Mouse (Mus musculus): ENCODE data around the gene Fam178b.
"Not testable (repeated sequence)": the region's sequence is repeated elsewhere in the genome, so short reads cannot be mapped to it uniquely, and the experiment has no call there.

The Fam178b gene

DNA sequence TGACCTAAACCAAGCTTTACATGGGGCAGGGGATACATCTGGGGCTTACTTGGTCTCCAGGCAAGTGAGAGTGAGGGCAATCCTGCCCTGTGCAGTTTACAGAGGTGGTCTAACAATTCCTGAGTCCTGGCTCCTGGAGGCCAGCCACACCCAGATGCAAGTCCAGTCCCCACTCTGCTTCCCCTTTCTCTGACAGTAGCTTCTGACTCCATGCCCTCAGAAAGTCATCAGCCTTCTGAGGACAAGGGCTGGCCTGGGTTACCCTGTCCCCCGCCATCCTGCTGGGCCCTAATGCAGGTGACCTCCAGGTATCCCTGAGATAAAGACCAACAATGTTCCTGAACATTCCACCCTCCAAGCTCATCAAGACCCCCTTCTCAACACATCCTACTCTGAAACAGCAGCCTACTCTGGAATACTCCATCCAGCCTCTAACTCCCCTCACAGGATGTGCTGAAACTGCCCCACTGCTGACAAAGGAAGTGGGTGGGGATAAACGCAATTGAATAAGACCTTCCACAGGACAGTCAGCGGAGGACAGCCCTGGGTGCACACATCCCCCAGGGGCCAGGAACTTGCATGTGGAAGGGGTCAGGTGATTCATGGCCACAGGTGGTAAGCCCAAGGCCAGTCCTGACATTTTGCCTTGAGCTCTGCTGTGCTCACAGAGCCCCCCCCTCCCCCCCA, 52.8 kb downstream of the Fam178b start:
- no peak for DNase-seq (ENCODE audit: low spot score)

DNA sequence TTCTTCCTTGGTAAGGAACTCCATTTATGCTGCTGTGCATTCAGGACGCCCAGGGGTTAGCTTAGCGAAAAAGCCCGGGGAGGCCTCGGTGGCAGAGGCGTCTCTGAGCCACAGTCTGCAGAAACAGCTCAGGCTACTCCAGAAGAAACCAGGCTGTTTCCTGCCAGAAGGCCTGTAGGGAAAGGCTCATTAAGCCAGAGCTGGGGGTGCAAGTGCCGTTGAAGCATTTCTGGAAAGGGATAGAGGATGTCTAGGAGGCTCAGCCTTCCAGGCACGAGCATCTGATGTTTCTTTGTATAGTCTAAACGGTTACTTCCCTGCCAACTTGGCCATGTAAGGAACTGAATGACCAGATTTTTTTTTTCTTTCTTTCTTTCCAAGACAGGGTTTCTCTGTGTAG, 54.4 kb downstream of the Fam178b start:
- no peak for DNase-seq (ENCODE audit: low spot score)

DNA sequence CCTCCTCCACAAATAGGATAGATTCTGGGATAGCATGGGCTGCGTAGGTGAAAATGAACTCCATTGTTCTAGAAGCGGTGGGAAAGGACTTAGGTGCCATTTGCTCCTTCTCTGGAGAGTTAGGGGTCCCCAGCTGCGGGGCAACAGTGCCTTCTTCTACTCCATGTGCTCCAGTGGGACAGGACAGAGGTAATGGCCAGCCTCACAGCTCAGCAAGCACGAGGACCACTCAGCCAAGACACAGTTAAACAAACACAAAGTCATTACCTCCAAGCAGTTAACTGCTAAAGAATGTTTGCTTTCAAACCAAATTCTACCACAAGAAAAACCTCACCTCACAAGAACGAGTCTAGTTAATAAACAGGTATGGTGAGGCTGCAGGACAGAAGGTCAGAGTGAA, 57.5 kb downstream of the Fam178b start:
- no peak for DNase-seq (ENCODE audit: low spot score)

DNA sequence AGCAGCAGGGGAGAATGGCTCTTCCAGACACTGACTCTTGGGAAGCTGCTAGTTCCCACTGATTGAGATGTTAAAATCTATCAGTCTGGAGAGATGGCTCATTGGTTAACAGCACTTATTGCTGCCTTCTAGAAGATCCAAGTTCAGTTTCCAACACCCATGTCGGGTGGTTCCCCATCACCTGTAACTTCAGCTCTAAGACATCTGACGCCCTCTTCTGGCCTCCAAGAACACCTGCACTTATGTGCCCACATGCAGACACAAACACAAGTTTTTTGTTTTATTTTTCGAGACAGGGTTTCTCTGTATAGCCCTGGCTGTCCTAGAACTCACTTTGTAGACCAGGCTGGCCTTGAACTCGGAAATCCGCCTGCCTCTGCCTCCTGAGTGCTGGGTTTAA, 67.0 kb downstream of the Fam178b start:
- not testable (repeated sequence) for DNase-seq (ENCODE audit: low spot score)

DNA sequence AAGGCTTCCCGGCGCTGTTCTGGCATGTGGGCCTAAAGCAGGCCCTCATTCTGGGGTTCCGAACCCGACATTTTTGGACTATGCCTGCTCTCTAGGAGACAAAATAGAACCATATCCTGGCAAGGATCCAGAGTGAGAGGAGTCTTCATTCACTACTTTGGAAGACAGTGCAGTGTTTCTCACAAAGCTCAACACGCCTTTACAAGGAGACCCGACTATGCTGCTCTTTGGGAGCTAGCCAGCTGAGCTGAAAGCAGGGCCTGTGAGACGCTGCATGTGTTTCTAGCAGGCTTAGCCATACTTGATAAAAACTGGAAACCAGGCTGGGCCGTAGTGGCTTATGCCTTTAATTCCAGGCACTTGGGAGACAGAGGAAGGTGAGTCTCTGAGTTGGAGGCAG, 67.8 kb downstream of the Fam178b start:
- DNase-seq (ENCODE audit: low spot score): no peak

DNA sequence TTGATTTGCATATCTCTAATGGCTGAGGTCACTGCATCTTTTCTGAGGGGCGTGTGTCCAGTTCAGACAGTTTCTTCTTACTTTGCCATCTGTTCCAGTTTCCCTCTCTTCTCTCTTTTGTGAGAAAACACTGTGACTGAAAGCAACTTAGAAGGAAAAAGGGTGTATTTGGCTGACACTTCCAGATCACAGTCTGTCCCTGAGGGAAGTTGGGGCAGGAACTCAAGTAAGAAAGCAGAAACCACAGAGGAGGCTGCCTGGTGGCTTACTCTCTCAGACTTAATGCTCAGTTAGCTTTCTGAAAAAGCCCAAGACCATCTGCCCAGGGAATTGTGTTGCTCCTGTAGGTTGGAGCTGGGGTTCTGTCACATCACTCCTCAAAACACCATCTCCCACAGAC, 68.4 kb downstream of the Fam178b start:
- no peak for DNase-seq (ENCODE audit: low spot score)

DNA sequence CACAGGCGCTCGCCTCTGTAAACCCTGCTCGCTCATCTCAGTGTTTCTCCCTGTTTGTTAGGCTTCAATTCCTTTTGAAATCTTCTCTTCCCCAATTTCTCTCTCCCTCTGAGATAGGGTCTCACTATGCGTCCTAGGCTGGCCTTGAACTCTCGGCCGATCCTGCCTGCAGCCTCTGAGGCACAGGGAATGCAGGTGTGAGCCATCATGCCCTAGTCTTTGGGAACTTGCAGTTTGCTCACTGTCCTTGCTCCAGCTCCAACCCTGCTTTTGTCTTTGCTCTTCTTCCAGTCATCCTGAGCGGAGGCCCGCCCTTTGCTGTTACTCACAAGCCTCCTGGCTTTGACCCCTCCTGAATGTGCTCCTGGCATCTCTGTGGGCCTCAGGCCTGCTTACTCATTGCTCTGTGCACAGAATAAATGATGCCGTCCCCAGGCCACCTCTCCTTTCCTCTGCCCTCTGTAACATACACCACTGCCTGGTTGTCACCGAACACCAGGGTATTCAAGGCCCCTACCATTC, 69.5 kb downstream of the Fam178b start:
- DNase-seq (ENCODE audit: low spot score): no peak

DNA sequence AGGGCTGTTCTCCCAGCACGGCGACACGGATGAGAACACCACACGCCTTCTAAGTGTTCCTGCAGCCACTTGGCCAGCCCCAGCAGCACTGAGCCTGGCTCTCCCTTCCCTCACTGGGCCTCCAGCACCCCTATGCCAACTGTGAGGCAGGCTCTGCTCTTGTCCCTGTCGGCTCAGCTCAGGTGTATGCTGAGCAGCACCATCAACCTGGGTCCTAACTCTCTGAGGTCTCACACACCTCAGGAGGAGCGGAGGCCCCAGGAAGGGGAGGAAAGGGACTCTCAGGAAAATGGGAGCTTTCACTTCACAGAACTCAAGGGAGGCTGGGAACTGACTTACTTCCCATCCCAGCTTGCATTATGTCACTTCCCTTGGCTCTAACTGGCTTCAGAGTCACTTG, 70.6 kb downstream of the Fam178b start:
- DNase-seq (ENCODE audit: low spot score): no peak

DNA sequence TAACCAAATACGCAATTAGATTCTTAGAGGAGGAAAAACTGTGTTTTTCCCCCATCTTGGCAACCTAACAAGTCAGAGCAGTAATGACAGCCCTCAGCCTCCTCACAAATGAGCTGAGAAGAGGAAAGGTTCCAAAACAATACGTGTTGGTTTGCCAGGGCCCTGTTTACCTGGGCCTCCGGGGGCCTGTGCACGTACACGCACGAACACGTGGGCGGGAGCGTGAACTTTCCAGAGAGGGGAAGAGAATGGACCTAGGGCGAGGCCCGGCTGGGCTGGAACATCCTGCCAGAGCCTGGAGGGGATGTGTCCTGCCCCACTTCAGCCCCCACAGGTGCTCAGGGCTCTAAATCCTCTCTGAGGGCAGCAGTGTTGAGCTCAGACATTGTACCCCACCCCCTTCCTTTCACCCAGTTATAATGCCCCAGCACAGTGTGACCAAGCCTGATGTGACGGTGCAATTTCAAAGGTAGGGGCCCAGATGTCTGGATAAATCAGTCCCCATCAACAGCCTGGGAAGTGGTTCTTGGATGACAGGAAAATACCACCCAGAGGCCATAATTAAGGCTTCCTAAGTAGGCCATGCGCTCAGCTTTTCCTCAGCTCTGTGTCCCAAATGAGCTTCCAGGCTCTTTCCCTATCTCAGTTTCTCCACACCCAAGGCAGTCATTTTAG, 71.4 kb downstream of the Fam178b start:
- no peak for DNase-seq (ENCODE audit: low spot score)

DNA sequence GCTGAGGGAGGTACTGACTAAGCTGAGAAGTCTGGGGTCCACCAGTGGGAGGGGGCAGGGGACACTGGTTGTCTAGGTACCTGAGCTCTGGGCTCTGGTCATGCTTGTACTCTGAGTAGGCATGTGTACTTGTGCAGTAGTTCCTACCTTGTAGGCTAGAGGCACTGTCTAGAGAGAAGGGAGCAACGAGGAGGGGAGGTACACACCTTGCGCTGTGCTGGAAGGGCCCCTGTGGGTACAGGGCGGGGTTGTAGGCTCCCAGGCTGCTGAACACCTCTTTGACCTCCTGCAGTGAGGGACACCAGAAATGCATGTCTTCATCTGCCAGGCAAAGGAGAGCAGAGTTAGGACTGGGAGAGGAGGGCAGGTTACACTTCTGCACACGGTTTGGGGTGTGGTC, 74.8 kb downstream of the Fam178b start:
- no peak for DNase-seq (ENCODE audit: low spot score)

DNA sequence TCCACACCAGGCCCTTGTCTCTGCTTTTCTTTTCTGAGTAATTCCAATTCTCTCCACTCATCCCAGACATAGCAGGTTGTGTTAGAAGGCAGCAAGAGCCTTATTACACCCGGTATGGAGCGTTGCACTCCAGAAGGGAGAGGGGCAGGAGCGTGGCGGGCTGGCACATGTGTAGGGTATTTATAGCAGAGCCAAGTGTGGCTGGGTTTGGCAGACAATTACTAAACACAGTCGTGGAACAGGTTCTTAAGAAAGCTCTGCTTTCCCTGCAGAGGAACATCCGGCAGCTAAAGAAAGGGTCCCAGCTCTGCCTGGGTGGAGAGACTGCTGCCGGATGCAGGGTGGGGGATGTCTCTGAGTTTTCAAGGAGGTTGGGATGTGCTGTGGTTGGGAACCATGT, 76.0 kb downstream of the Fam178b start:
- DNase-seq (ENCODE audit: low spot score): no peak

DNA sequence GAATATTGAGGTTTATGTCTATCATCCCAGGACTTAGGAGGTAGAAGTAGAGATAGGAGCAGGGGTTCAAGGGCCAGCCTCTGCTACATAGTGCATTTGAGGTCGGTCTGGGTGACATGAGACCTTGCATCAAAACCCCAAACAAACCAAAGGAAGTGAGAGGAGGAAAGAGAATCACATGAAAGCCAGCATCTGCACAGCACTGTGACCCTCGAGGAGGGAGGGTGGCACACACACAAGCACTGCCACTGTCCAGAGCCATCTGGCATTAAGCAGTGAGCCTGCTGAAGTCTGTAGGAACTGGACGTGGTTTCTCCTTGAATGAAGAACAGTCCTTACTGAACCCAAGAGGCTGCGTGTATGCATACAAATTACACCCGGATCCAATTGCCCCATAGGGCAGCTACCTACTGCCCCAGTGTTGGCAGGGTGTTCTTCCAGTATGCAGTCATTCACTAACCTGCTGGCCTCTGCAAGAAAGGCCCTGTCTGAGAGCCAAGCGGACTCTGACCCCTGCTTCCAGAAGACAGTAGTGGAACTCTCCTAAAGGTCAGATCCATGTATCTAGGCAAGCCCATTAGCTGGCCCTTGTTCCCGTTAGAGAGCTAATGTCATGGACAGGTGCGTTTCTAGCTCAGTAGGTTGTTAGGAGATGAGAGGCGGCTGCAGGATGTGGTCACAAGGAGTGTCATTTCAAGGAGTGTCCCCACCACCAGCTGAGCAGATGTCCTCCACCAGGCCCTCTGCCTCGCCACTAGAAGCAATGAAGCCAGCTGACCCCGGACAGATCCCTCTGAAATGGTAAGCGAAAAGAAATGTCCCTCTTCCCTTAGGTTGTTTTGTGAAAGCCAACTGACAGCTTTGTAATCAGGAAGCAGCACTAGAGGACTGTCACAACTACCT, 78.5 kb downstream of the Fam178b start:
- no peak for DNase-seq (ENCODE audit: low spot score)

DNA sequence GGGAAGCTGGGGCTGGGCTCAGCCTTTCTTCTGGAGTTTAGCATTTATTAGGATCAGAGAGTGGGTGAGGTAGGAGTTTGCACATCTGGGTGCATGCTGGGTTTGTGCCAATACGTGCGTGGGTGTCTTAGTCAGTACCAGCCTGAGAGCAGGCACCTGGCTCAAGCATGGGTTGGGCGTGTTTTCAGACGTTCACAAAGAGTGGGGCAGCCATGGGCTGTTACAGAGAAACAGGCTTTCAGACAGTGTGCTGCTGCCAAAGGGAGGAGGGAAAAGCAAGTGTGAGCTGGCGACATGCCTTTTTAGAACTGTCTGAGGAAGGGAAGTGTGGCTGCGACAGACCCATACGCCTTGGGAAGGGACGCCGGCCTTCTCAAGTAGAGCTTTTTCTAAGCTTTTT, 79.6 kb downstream of the Fam178b start:
- DNase-seq (ENCODE audit: low spot score): no peak

DNA sequence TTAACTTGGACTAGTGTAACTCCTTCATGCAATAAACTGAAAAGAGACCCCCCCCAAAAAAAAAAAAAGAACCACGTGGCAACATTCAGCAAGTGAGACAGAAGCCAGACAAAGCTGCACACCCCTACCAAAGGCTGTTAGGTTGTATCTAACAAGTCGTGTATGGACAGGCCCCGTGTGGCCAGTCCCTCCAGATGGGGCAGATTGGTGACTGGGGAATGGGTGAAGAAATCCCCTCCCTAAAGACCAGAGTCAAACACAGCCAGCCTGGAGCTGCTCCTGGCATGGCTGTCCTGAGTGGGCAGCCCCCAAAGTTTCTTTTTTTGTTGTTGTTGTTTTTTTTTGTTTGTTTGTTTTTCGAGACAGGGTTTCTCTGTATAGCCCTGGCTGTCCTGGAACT, 80.7 kb downstream of the Fam178b start:
- DNase-seq (ENCODE audit: low spot score): no peak

DNA sequence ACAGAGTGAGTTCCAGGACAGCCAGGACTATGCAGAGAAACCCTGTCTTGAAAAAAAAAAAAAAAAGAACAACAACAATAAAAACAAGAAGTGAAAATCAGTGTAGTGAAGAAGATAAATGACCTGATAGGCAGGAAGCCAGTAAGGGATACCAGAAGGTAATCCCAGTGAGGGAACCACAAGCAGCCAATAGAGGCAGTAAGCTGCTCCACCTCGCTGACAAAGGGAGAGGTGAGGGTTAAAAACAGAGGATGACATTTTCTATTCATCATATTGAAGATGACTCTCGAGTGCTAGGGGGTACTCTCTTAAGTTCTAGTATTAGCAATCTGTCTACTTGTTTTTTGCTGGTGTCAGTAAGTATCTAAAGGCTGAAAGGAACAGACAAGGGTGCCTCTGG, 84.6 kb downstream of the Fam178b start:
- DNase-seq (ENCODE audit: low spot score): no peak

DNA sequence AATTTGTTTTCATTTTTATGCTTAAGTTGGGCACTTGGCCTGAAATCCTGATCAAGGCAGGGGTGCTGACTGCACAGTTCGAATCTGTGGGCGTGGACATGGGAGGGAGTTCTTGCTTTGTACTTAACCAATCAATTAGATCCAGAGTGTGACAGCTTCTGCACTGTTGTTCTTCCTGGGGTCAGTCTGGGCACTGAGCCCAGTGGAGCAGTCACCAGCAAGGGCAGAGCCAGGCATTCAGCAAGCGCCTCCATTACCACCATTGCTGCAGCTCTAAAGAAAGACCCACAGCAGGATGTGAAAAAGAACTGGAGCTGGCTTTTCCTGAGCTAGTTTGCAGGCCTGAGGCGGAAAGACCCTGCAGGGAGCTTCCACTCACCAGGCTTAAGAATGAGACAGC, 86.9 kb downstream of the Fam178b start:
- DNase-seq (ENCODE audit: low spot score): no peak

DNA sequence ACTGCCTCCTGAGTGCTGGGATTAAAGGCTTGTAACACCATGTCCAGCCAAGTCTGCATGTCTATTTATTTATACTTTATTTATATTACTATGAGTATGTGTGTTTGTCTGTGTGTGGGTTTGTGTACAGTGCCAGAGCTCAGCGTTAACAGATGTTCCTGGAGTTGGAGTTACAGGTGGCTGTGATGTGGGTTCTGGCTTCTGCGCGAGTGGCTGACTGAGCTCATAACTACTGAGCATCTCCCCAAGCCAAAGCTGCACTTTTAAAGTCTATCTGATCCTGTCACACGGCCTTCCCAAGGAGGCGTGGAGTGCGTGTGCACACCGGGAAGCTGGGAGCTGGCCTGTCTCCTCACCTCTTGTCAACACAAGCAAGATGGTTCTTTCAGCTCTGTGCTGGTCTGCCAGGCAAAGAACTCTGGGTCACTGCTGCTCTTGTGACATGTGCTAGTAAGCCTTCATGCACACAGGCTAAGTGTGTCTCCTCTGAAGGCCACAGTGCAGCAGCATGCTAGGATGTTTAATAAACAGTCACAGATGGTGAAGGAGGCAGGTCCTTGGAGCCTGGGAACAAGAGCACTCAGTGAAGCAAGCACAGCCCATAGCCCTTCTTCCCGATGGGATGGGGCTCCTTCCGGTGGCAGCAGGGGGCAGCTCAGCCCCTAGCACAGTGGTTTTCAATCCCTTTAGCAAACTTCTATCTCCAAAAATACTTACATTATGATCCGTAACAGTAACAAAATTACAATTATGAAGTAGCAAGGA, 87.6 kb downstream of the Fam178b start:
- DNase-seq (ENCODE audit: low spot score): no peak

DNA sequence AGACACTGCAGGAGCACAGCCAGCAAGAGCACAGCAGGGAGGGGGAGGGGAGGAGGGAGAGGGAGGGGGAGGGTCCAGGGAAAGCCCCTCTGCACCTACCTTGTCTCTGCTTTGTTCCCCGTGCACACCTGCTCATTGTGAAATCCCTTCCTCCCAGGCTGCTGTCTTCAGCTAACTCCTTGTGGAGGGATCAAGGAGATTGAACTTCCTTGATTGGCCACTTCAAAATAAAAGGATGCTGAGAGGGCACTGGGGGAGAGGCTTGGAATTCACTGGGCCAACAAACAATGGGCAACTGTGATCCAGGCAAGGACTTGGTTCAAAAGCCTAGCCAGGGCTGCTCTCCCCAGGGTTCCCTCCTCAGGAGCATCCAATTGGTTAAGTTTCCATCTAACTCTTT, 89.9 kb downstream of the Fam178b start:
- no peak for DNase-seq (ENCODE audit: low spot score)

DNA sequence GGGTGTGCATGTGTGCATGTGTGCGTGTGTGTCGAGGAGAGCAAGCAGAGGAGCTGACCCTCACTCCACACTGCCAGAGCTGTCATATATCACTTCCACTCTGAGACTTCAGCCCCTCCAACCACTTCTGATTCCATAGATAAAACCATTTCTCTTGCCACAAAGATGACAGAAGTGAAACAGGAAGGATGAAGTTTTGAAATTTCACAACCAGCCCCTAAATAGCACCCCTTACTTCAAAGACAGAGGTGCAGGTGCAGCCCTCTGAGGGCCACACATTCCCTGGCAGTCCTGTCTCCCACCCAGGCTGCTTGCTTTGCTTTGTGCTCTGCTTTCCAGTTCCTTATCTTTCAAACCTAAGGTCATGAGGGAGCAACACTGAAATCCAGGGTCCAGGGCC, 91.6 kb downstream of the Fam178b start:
- no peak for DNase-seq (ENCODE audit: low spot score)

DNA sequence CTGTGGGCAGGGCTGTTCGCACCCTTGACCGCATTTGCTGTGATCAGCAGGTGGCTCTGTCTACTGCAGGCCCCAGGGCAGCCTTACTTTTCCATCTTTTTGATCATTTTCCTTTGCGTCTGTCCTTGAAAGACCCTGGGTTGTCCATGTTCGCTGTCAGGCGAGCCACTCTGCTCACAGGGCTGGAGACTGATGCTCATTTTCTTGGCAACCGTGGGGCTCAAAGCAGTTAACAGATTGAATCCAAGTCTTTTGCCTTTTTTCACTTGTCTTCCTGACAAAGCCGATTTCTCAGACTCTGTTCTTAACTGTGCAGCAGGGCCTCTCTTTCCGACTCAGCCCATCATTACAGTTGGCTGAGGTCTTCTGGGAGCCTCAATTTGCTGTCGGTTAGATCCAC, 92.3 kb downstream of the Fam178b start:
- DNase-seq (ENCODE audit: low spot score): no peak

DNA sequence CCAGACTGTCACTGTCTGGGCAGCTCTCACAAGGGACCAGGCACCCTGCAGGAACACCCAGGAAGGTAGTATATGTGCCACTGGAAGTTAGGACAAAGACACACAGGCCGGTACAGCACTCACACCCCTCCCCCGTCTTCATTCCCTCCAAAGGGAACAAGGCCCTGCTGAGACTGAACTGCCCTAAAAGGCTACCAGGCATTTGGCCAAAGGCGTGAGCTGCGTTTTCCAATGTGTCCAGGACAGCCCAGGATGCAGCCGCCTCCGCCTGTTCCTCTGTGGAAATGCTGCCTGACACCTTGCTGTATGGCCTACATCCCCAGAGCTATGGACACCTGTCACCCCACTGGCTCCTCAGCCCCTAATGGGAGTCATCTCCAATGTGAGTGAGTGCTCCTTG, 93.5 kb downstream of the Fam178b start:
- no peak for DNase-seq (ENCODE audit: low spot score)

Measured in urinary bladder, postnatal 10 days (tissue).